Mouse (Mus musculus) MEL (cell line): ENCODE results near the gene Jmjd8. TPM values are rescaled to one million over a fixed set of nuclear protein-coding genes. Genes with fewer than 3 reads are reported as not detected.

ENCODE experiments used
- DNase-seq: peaks from one replicate; pipeline ENCODE4 v3.0.0; 2011; ENCODE audit warnings: low read depth, low spot score
- H3K27ac ChIP-seq: 2 replicates; pipeline ENCODE4 v1.5.1; 2012; ENCODE audit warnings: low read depth, mild to moderate bottlenecking, control low read depth, low read length, moderate library complexity; ENCODE audit not compliant: control insufficient read depth
- H3K27me3 ChIP-seq, 2 experiments: fragments of 150-350 bp in 1 of 2; sonication (generic) in 1 of 2; 2 replicates each; pipeline ENCODE4 v1.6.1; 2012; ENCODE audit warnings: low read length in 2 of 2, mild to moderate bottlenecking in 2 of 2, improper control_type of control experiment in 1 of 2, moderate library complexity in 1 of 2; ENCODE audit not compliant: insufficient read depth in 2 of 2, control insufficient read depth in 1 of 2
- H3K36me3 ChIP-seq, 2 experiments: 2 replicates each; pipeline ENCODE4 v1.6.1; 2012 to 2014; ENCODE audit warnings: low read length in 2 of 2, improper control_type of control experiment in 1 of 2, inconsistent platforms in 1 of 2, mild to moderate bottlenecking in 1 of 2; ENCODE audit not compliant: insufficient read depth in 2 of 2, control insufficient read depth in 1 of 2
- H3K4me1 ChIP-seq, 2 experiments: fragments of 150-350 bp in 1 of 2; sonication (generic) in 1 of 2; 2 replicates each; pipeline ENCODE4 v1.6.1; 2012; ENCODE audit warnings: low read length in 2 of 2, improper control_type of control experiment in 1 of 2, mild to moderate bottlenecking in 1 of 2; ENCODE audit not compliant: insufficient read depth in 2 of 2, control insufficient read depth in 1 of 2
- H3K4me3 ChIP-seq, 2 experiments: fragments of 150-350 bp in 1 of 2; sonication (generic) in 1 of 2; 2 replicates each; pipeline ENCODE4 v1.5.1; 2012; ENCODE audit warnings: low read depth in 2 of 2, low read length in 2 of 2, mild to moderate bottlenecking in 2 of 2, moderate library complexity in 2 of 2, control low read depth in 1 of 2, improper control_type of control experiment in 1 of 2; ENCODE audit not compliant: control insufficient read depth in 1 of 2, insufficient read depth in 1 of 2
- H3K79me2 ChIP-seq: 2 replicates; pipeline ENCODE4 v1.6.1; 2012; ENCODE audit warnings: mild to moderate bottlenecking, low read length, moderate library complexity; ENCODE audit not compliant: control insufficient read depth, poor library complexity, insufficient read depth
- H3K9ac ChIP-seq: 2 replicates; pipeline ENCODE4 v1.6.1; 2012; ENCODE audit warnings: low read depth, mild to moderate bottlenecking, control low read depth, low read length, moderate library complexity; ENCODE audit not compliant: control insufficient read depth, poor library complexity, severe bottlenecking
- H3K9me3 ChIP-seq: fragments of 150-350 bp; sonication (generic); replicated peaks from 2 replicates; pipeline ENCODE4 v1.6.1; 2012; ENCODE audit warnings: mild to moderate bottlenecking, low read length, improper control_type of control experiment, moderate library complexity; ENCODE audit not compliant: insufficient read depth
- E2F4 ChIP-seq: IDR thresholded peaks from 2 replicates; pipeline ENCODE4 v1.6.1; 2011; ENCODE audit warnings: low read depth, low read length, improper control_type of control experiment, borderline replicate concordance
- ELF1 ChIP-seq: IDR thresholded peaks from 2 replicates; pipeline ENCODE4 v1.6.1; 2014; ENCODE audit warnings: low read depth, mild to moderate bottlenecking, inconsistent platforms, low read length, improper control_type of control experiment, moderate library complexity
- GABPA ChIP-seq: IDR thresholded peaks from 2 replicates; pipeline ENCODE4 v1.6.1; 2012; ENCODE audit warnings: low read depth, mild to moderate bottlenecking, inconsistent platforms, low read length, improper control_type of control experiment, moderate library complexity
- JUND ChIP-seq: IDR thresholded peaks from 2 replicates; pipeline ENCODE4 v1.6.1; 2011; ENCODE audit warnings: low read depth, mild to moderate bottlenecking, improper control_type of control experiment, low read length
- MEF2A ChIP-seq: IDR thresholded peaks from 2 replicates; pipeline ENCODE4 v1.6.1; 2014; ENCODE audit warnings: low read depth, mild to moderate bottlenecking, inconsistent platforms, low read length, improper control_type of control experiment; ENCODE audit not compliant: poor library complexity, insufficient replicate concordance, severe bottlenecking; ENCODE audit errors: extremely low read depth
- POLR2A ChIP-seq, 2 experiments: IDR thresholded peaks; 2 replicates each; pipeline ENCODE4 v1.6.1; 2011 to 2012; ENCODE audit warnings: low read length in 2 of 2, mild to moderate bottlenecking in 2 of 2, control low read depth in 1 of 2, improper control_type of control experiment in 1 of 2, low read depth in 1 of 2, moderate library complexity in 1 of 2; ENCODE audit not compliant: control insufficient read depth in 1 of 2, insufficient read depth in 1 of 2, poor library complexity in 1 of 2
- POLR2AphosphoS2 ChIP-seq: IDR thresholded peaks from 2 replicates; pipeline ENCODE4 v1.6.1; 2011; ENCODE audit warnings: low read length, improper control_type of control experiment
- POLR2AphosphoS5 ChIP-seq: IDR thresholded peaks from 2 replicates; pipeline ENCODE4 v1.6.1; 2012; ENCODE audit warnings: low read depth, borderline replicate concordance, mild to moderate bottlenecking, inconsistent platforms, low read length, moderate library complexity, mixed read lengths
- RCOR1 ChIP-seq: IDR thresholded peaks from 2 replicates; pipeline ENCODE4 v1.6.1; 2012; ENCODE audit warnings: low read depth, mild to moderate bottlenecking, inconsistent platforms, low read length, improper control_type of control experiment
- USF2 ChIP-seq, 2 experiments: IDR thresholded peaks; 2 replicates each; pipeline ENCODE4 v1.6.1; 2011 to 2012; ENCODE audit warnings: improper control_type of control experiment in 2 of 2, low read length in 2 of 2, borderline replicate concordance in 1 of 2, inconsistent platforms in 1 of 2, low read depth in 1 of 2, mild to moderate bottlenecking in 1 of 2; ENCODE audit not compliant: insufficient read depth in 1 of 2
- ZKSCAN1 ChIP-seq: IDR thresholded peaks from 2 replicates; pipeline ENCODE4 v1.6.1; 2012; ENCODE audit warnings: low read depth, mild to moderate bottlenecking, inconsistent platforms, low read length, improper control_type of control experiment, moderate library complexity
- polyA plus RNA-seq, 2 experiments: library from polyadenylated mRNA; stranded (reverse) in 1 of 2; unstranded in 1 of 2; fragments of >175 nt in 1 of 2; fragments of >200 nt in 1 of 2; gene quantifications; 2 replicates each; pipeline versions ENCODE4 v1.2.1 to v1.2.4; 2012; ENCODE audit warnings: low replicate concordance in 2 of 2, low read depth in 1 of 2; ENCODE audit not compliant: insufficient read length in 2 of 2, insufficient read depth in 1 of 2, missing spikeins in 1 of 2
- total RNA-seq: library from RNA; depleted of rRNA; stranded (reverse); fragments of 300-350 nt; gene quantifications from 2 replicates; pipeline ENCODE4 v1.2.3, GENCODE M21; 2012

Jmjd8 gene
- total and polyA plus RNA-seq, 3 experiments, result 12.9 to 23.9 TPM; not detected in 1

DNA sequence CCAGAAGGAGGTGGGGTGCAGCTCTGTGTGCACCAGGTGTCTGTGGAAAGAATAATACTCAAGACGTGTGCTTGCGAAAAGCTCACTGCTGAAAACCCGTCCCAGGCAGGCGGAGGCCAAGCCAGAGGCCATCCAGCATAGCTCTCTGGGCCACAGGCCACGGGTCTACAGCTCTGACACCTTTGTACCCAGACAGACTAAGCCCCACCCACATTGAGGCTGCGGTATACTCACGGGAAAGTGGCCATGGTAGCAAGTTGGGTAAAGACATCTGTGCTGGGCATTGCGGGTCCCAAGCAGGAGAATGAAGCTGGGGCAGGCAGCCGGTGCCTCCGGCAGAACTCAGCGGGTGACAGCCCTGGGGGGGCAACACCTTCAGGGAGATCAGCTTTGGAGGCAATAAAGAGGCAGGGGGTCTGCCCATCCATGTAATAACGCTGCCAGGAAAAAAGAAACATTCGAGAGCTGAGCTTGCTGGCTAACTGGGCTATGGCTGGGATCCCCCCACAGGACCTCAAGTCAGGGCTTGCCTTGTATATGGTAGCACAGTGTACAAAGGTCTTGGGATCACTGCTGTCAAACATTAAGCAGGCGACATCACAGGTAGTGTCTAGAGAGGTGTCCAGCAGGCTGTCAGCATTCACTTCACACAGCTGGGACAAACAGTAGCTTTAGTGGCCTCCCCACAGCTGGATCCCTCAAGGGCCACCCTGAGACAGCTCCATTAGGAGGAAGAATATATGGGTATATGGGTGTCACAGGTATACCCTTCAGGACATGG lies 11.0 kb downstream of the Jmjd8 start:
- no peaks in the 10 kb centered on the region for H3K9me3 ChIP-seq
- no peak overlapping the region for H3K27ac ChIP-seq
- no peak overlapping the region for H3K4me3 ChIP-seq
- H3K36me3 ChIP-seq, result no peaks in the 10 kb centered on the region; a peak in 1 of 4 replicates
- no peaks in the 10 kb centered on the region for H3K27me3 ChIP-seq
- no peak for TF ChIP-seq ZKSCAN1
- 0 out of 4 replicates have a peak, but pooled peaks of 1 of the 2 experiments have one; percentile 13 for TF ChIP-seq POLR2A (IDR thresholded peaks at IDR 0.05; ENCODE audit: control insufficient read depth in 1 of 2, insufficient read depth in 1 of 2, low read depth in 1 of 2, low read length in 2 of 2, poor library complexity in 1 of 2)
- no peak for TF ChIP-seq GABPA
- no peak for TF ChIP-seq USF2 (IDR thresholded peaks at IDR 0.05; ENCODE audit: borderline replicate concordance in 1 of 2, insufficient read depth in 1 of 2, low read depth in 1 of 2, low read length in 2 of 2)
- no peak for TF ChIP-seq E2F4
- no peak for TF ChIP-seq POLR2AphosphoS2
- no peak for TF ChIP-seq ELF1
- no peak for TF ChIP-seq MEF2A
- DNase-seq, result no peak
- H3K4me1 ChIP-seq, result peaks cover 3 to 10% of the 10 kb centered on the region in 2 experiments; a peak in 2 of 4 replicates
- no peak overlapping the region for H3K9ac ChIP-seq
- peaks cover 12% of the 10 kb centered on the region for H3K79me2 ChIP-seq

DNA sequence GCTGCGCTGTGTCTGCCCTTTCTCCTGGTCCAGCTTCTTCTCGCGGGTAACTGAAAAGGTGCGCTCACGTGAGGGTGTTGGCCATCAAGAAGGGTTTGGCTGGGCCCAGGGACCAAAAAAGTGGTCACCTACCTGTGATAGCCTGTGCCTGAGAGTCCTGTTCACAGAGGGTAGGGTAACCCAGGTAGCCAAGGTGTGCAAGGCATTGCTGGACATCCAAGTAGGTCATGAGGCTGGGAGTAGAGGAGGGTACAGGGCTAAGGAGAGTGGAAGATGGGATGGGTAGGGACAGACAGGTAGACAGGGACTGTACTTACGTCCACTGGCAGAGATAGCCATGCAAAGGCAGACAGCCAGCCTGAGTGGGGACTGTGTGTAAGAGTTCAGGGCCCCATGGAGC lies 11.9 kb downstream of the Jmjd8 start:
- Histone ChIP-seq H3K36me3 (peaks cover 0 to 3% of the 10 kb centered on the region in 2 experiments; a peak in 2 of 4 replicates), H3K4me1 (peaks cover 3 to 15% of the 10 kb centered on the region in 2 experiments; a peak in 3 of 4 replicates), H3K27me3 (no peaks in the 10 kb centered on the region), H3K9ac (no peak overlapping the region), H3K27ac (no peak overlapping the region), H3K4me3 (no peak overlapping the region), H3K9me3 (no peaks in the 10 kb centered on the region), H3K79me2 (peaks cover 11% of the 10 kb centered on the region)
- DNase-seq, result no peak
- TF ChIP-seq ELF1 (no peak), POLR2A (IDR thresholded peaks at IDR 0.05; ENCODE audit: control insufficient read depth in 1 of 2, insufficient read depth in 1 of 2, low read depth in 1 of 2, low read length in 2 of 2, poor library complexity in 1 of 2) (no peak), JUND (no peak)

DNA sequence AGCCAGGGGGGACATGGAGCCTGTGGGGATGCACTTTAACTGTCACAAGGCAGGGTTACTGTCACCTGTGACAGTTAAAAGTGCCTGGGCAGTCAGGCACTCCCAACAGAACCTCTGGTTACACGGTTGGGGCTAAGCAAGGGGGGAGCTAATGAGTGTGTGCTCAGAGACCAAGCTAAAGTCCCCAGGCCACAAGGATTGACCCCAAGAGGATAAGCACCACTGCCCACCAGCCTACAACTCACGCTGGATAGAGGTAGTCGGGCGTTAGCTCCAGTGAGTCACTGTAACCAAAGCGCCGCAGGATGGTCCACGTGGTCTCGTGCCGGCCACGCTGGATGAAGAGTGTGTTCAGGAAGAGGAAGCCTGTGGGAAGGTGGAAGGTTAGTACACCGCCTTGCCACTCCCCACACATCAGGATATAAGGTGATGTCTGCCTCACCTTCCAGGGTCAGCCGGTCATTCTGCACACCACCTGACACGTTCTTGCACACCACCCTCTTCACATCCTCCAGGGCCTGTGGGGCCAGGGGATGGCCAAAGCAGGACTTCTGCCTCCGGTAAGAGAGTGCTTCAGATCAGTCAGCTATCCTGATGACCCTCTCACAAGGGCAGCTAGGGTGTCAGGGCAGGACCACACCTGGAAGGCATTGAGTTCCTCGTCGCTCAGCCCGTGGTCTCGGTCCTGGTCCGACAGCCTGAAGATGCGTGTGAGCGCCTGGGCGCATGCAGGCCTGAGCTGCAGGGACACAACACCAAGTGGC lies 12.6 kb downstream of the Jmjd8 start, which contains the start of gene Gm20683:
Gene Gm20683 (minus strand): TSS at position 647 of the 764 bp plus-strand sequence.
- Histone ChIP-seq H3K79me2 (peaks cover 11% of the 10 kb centered on the region), H3K9ac (no peak within 1 kb of the TSS), H3K36me3 (peaks cover 0 to 3% of the 10 kb centered on the region in 2 experiments; a peak in 2 of 4 replicates), H3K4me1 (peaks cover 3 to 15% of the 10 kb centered on the region in 2 experiments; a peak in 3 of 4 replicates), H3K27me3 (no peaks in the 10 kb centered on the region), H3K9me3 (no peaks in the 10 kb centered on the region), H3K27ac (no peak within 1 kb of the TSS), H3K4me3 (no peak within 1 kb of the TSS)
- TF ChIP-seq POLR2AphosphoS5 (0 out of 2 replicates have a peak, but pooled peaks have one; percentile 54), RCOR1 (no peak)
- no peak for DNase-seq
